Mouse (Mus musculus) MEL (cell line): ENCODE data around the gene Borcs5. TPM values are rescaled to one million over a fixed set of nuclear protein-coding genes. Genes with fewer than 3 reads are reported as not detected.

Experiments used
- DNase-seq: peaks from one replicate; pipeline ENCODE4 v3.0.0; 2011; ENCODE audit warnings: low read depth, low spot score
- H3K27ac ChIP-seq: 2 replicates; pipeline ENCODE4 v1.5.1; 2012; ENCODE audit warnings: low read depth, mild to moderate bottlenecking, control low read depth, low read length, moderate library complexity; ENCODE audit not compliant: control insufficient read depth
- H3K27me3 ChIP-seq, 2 experiments: fragments of 150-350 bp in 1 of 2; sonication (generic) in 1 of 2; 2 replicates each; pipeline ENCODE4 v1.6.1; 2012; ENCODE audit warnings: low read length in 2 of 2, mild to moderate bottlenecking in 2 of 2, improper control_type of control experiment in 1 of 2, moderate library complexity in 1 of 2; ENCODE audit not compliant: insufficient read depth in 2 of 2, control insufficient read depth in 1 of 2
- H3K36me3 ChIP-seq, 2 experiments: 2 replicates each; pipeline ENCODE4 v1.6.1; 2012 to 2014; ENCODE audit warnings: low read length in 2 of 2, improper control_type of control experiment in 1 of 2, inconsistent platforms in 1 of 2, mild to moderate bottlenecking in 1 of 2; ENCODE audit not compliant: insufficient read depth in 2 of 2, control insufficient read depth in 1 of 2
- H3K4me1 ChIP-seq, 2 experiments: fragments of 150-350 bp in 1 of 2; sonication (generic) in 1 of 2; 2 replicates each; pipeline ENCODE4 v1.6.1; 2012; ENCODE audit warnings: low read length in 2 of 2, improper control_type of control experiment in 1 of 2, mild to moderate bottlenecking in 1 of 2; ENCODE audit not compliant: insufficient read depth in 2 of 2, control insufficient read depth in 1 of 2
- H3K4me3 ChIP-seq, 2 experiments: fragments of 150-350 bp in 1 of 2; sonication (generic) in 1 of 2; 2 replicates each; pipeline ENCODE4 v1.5.1; 2012; ENCODE audit warnings: low read depth in 2 of 2, low read length in 2 of 2, mild to moderate bottlenecking in 2 of 2, moderate library complexity in 2 of 2, control low read depth in 1 of 2, improper control_type of control experiment in 1 of 2; ENCODE audit not compliant: control insufficient read depth in 1 of 2, insufficient read depth in 1 of 2
- H3K79me2 ChIP-seq: 2 replicates; pipeline ENCODE4 v1.6.1; 2012; ENCODE audit warnings: mild to moderate bottlenecking, low read length, moderate library complexity; ENCODE audit not compliant: control insufficient read depth, poor library complexity, insufficient read depth
- H3K9ac ChIP-seq: 2 replicates; pipeline ENCODE4 v1.6.1; 2012; ENCODE audit warnings: low read depth, mild to moderate bottlenecking, control low read depth, low read length, moderate library complexity; ENCODE audit not compliant: control insufficient read depth, poor library complexity, severe bottlenecking
- H3K9me3 ChIP-seq: fragments of 150-350 bp; sonication (generic); replicated peaks from 2 replicates; pipeline ENCODE4 v1.6.1; 2012; ENCODE audit warnings: mild to moderate bottlenecking, low read length, improper control_type of control experiment, moderate library complexity; ENCODE audit not compliant: insufficient read depth
- BHLHE40 ChIP-seq: IDR thresholded peaks from 2 replicates; pipeline ENCODE4 v1.6.1; 2012; ENCODE audit warnings: low read depth, mild to moderate bottlenecking, inconsistent platforms, low read length, improper control_type of control experiment, borderline replicate concordance
- CTCF ChIP-seq, 3 experiments: IDR thresholded peaks in 2 of 3; conservative IDR thresholded peaks in 1 of 3; 2 replicates each; pipeline ENCODE4 v1.5.1; 2011 to 2012; ENCODE audit warnings: low read length in 3 of 3, low read depth in 2 of 3, mild to moderate bottlenecking in 2 of 3, improper control_type of control experiment in 1 of 3, inconsistent platforms in 1 of 3, mixed read lengths in 1 of 3, moderate library complexity in 1 of 3; ENCODE audit not compliant: control insufficient read depth in 1 of 3, insufficient read depth in 1 of 3, poor library complexity in 1 of 3, severe bottlenecking in 1 of 3
- GABPA ChIP-seq: IDR thresholded peaks from 2 replicates; pipeline ENCODE4 v1.6.1; 2012; ENCODE audit warnings: low read depth, mild to moderate bottlenecking, inconsistent platforms, low read length, improper control_type of control experiment, moderate library complexity
- GATA1 ChIP-seq: IDR thresholded peaks from 2 replicates; pipeline ENCODE4 v1.6.1; 2011; ENCODE audit warnings: low read depth, low read length, improper control_type of control experiment
- MAFK ChIP-seq: IDR thresholded peaks from 2 replicates; pipeline ENCODE4 v1.6.1; 2011; ENCODE audit warnings: low read depth, mild to moderate bottlenecking, low read length, improper control_type of control experiment, borderline replicate concordance
- MAX ChIP-seq: IDR thresholded peaks from 2 replicates; pipeline ENCODE4 v1.6.1; 2011; ENCODE audit warnings: low read length, improper control_type of control experiment
- MXI1 ChIP-seq: IDR thresholded peaks from 2 replicates; pipeline ENCODE4 v1.6.1; 2011; ENCODE audit warnings: mild to moderate bottlenecking, low read depth, low read length, improper control_type of control experiment
- MYC ChIP-seq: IDR thresholded peaks from 2 replicates; pipeline ENCODE4 v1.6.1; 2011; ENCODE audit warnings: low read depth, mild to moderate bottlenecking, low read length, improper control_type of control experiment, moderate library complexity
- NRF1 ChIP-seq: IDR thresholded peaks from 2 replicates; pipeline ENCODE4 v1.6.1; 2014; ENCODE audit warnings: low read depth, mild to moderate bottlenecking, inconsistent platforms, low read length, improper control_type of control experiment, moderate library complexity; ENCODE audit not compliant: poor library complexity, insufficient read depth, severe bottlenecking
- POLR2A ChIP-seq, 2 experiments: IDR thresholded peaks; 2 replicates each; pipeline ENCODE4 v1.6.1; 2011 to 2012; ENCODE audit warnings: low read length in 2 of 2, mild to moderate bottlenecking in 2 of 2, control low read depth in 1 of 2, improper control_type of control experiment in 1 of 2, low read depth in 1 of 2, moderate library complexity in 1 of 2; ENCODE audit not compliant: control insufficient read depth in 1 of 2, insufficient read depth in 1 of 2, poor library complexity in 1 of 2
- POLR2AphosphoS2 ChIP-seq: IDR thresholded peaks from 2 replicates; pipeline ENCODE4 v1.6.1; 2011; ENCODE audit warnings: low read length, improper control_type of control experiment
- SIN3A ChIP-seq: IDR thresholded peaks from 2 replicates; pipeline ENCODE4 v1.6.1; 2012; ENCODE audit warnings: low read length, improper control_type of control experiment, inconsistent platforms
- SMC3 ChIP-seq: IDR thresholded peaks from 2 replicates; pipeline ENCODE4 v1.6.1; 2011; ENCODE audit warnings: low read depth, low read length, improper control_type of control experiment
- TBP ChIP-seq: IDR thresholded peaks from 2 replicates; pipeline ENCODE4 v1.8.0; 2011; ENCODE audit warnings: low read depth, low read length, improper control_type of control experiment
- polyA plus RNA-seq, 2 experiments: library from polyadenylated mRNA; stranded (reverse) in 1 of 2; unstranded in 1 of 2; fragments of >175 nt in 1 of 2; fragments of >200 nt in 1 of 2; gene quantifications; 2 replicates each; pipeline versions ENCODE4 v1.2.1 to v1.2.4; 2012; ENCODE audit warnings: low replicate concordance in 2 of 2, low read depth in 1 of 2; ENCODE audit not compliant: insufficient read length in 2 of 2, insufficient read depth in 1 of 2, missing spikeins in 1 of 2
- total RNA-seq: library from RNA; depleted of rRNA; stranded (reverse); fragments of 300-350 nt; gene quantifications from 2 replicates; pipeline ENCODE4 v1.2.3, GENCODE M21; 2012

Borcs5 gene
- total and polyA plus RNA-seq, 3 experiments = 7.7 to 13.0 TPM; not detected in 1

DNA sequence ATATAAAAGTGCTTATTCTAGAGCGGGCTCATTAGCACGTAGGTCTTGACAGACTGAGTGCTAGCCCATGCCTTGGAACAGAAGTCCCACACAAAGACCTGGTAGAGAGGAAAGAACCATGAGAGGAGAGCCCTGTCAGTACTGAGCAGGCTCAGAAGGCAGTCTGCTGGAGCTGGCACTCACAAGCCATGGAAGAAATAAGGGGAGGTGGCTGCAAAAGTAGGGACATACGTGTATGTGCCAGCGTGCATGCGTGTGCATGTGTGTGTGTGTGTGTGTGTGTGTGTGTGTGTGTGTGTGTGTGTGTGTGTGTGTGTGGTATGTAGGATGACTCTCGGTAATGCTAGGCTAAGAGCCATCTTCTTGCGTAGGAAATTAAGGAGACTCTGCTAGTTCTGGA is 84.0 kb downstream of the Borcs5 start:
- Histone ChIP-seq H3K9ac (no peak overlapping the region), H3K4me1 (no peaks in the 10 kb centered on the region), H3K4me3 (no peak overlapping the region), H3K9me3 (no peaks in the 10 kb centered on the region), H3K27me3 (no peaks in the 10 kb centered on the region), H3K79me2 (no peaks in the 10 kb centered on the region), H3K27ac (no peak overlapping the region), H3K36me3 (no peaks in the 10 kb centered on the region; a peak in 1 of 4 replicates)
- DNase-seq = no peak
- no peak for TF ChIP-seq SIN3A
- TF ChIP-seq SMC3 = no peak
- TF ChIP-seq POLR2A (IDR thresholded peaks at IDR 0.05; ENCODE audit: control insufficient read depth in 1 of 2, insufficient read depth in 1 of 2, low read depth in 1 of 2, low read length in 2 of 2, poor library complexity in 1 of 2) = no peak
- TF ChIP-seq MAFK = no peak
- no peak for TF ChIP-seq MYC

- no peaks in the 10 kb centered on the region for H3K9me3 ChIP-seq
- H3K79me2 ChIP-seq = no peaks in the 10 kb centered on the region
- no peak overlapping the region for H3K9ac ChIP-seq
- H3K27ac ChIP-seq = no peak overlapping the region
- no peak for TF ChIP-seq POLR2AphosphoS2
- no peak for TF ChIP-seq GABPA
- TF ChIP-seq CTCF (IDR thresholded peaks at IDR 0.05 in 2 of 3, conservative IDR thresholded peaks at IDR 0.05 in 1 of 3; ENCODE audit: control insufficient read depth in 1 of 3, insufficient read depth in 1 of 3, low read depth in 2 of 3, low read length in 3 of 3, poor library complexity in 1 of 3, severe bottlenecking in 1 of 3) = no peak
- no peak for TF ChIP-seq GATA1
- TF ChIP-seq BHLHE40 = no peak
- TF ChIP-seq, all 39 proteins: peak for 0
- no peaks in the 10 kb centered on the region for H3K27me3 ChIP-seq
- DNase-seq = no peak
- H3K4me1 ChIP-seq = no peaks in the 10 kb centered on the region
- no peak overlapping the region for H3K4me3 ChIP-seq
- H3K36me3 ChIP-seq = no peaks in the 10 kb centered on the region; a peak in 1 of 4 replicates
Observed at GRCm38 (mm10) chr6:134723833-134724553, 84.7 kb downstream of the Borcs5 start.

DNA sequence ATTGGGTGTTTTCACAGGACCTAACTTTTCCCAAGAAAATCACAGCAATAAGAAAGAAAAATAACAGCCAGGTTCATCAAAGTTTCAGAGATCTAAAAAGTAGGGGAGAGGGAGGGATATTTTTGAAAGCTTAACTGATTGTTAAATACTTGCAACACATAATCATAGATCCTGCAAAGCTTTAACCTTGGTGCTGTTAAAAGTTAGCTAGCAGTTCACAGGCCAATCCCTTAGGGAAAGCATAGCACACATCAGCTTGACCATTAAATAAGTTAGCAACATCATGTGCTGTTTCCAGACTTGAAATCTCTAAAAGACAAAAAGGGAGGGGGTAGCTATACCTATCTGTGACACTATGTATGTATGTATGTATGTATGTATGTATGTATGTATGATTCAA is 86.1 kb downstream of the Borcs5 start:
- Histone ChIP-seq H3K27ac (no peak overlapping the region), H3K36me3 (no peaks in the 10 kb centered on the region; a peak in 1 of 4 replicates), H3K9ac (no peak overlapping the region), H3K4me1 (no peaks in the 10 kb centered on the region)
- no peak for TF ChIP-seq MXI1
- TF ChIP-seq SIN3A = no peak
- TF ChIP-seq TBP = no peak
- TF ChIP-seq NRF1 = no peak
- no peak for TF ChIP-seq MAX
- TF ChIP-seq, all 39 proteins: peak for 0
- H3K27me3 ChIP-seq = no peaks in the 10 kb centered on the region
- no peak overlapping the region for H3K4me3 ChIP-seq
- H3K79me2 ChIP-seq = no peaks in the 10 kb centered on the region
- no peak for DNase-seq
- no peaks in the 10 kb centered on the region for H3K9me3 ChIP-seq
